Mouse (Mus musculus): ENCODE results near the gene Engase.

Gene Engase

GRCm38 (mm10) chr11:118488907-118489270 is 12.3 kb downstream of the Engase start:
- DNase-seq (ENCODE audit: low spot score), result no peak

DNA sequence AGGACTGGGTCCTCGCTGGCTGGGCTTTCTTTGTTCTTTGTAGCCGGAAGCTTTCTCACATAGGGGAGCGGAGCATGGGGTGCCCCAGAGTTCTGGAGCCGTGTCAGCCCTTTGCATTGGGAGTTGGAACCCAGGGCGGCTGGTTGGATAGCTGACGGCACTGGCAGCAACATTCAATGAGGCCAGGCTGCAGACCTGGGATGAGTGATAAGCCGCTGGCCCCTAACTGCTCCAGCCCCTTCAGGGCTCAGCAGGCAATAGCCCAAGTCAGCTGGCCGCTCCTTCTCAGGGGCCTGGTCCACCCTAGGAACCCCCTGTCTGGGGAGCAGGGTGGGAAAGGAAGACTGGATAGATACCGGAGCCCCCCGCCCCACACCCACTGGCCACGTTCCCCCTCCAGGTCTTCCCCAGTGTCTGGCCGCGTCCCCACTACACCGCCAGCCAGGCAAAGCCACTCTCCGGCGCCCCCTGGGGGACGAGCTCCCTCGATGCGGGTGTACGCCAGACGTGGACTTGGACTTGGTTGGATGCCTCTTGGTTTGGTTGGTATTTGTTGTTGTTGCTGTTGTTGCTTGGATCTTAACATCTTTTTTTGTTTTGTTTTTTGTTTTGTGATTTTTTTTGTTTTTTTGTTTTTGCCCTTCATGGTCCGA is 14.1 kb downstream of the Engase start:
- peak; percentile 55 for DNase-seq (ENCODE audit: low spot score)

DNA sequence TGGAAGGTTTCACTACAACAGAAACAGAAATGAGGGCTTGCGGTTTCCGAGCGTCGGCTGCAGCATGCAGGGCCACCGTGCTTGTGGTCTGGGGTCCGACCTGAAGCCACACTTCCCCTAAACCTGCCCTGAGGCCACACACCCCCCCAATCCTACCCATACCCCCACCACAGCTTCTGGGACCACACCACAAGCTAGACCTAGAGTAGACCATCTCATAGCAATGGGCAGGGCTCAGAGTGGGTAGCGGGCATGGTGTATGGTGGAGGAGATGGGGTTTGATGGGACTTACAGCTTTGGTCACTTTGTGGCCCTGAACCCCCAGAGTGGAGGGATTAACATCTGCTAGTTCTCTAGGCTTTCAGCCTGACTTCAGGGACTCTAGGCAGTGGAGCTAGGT is 14.6 kb downstream of the Engase start:
- no peak for DNase-seq (ENCODE audit: low spot score)

DNA sequence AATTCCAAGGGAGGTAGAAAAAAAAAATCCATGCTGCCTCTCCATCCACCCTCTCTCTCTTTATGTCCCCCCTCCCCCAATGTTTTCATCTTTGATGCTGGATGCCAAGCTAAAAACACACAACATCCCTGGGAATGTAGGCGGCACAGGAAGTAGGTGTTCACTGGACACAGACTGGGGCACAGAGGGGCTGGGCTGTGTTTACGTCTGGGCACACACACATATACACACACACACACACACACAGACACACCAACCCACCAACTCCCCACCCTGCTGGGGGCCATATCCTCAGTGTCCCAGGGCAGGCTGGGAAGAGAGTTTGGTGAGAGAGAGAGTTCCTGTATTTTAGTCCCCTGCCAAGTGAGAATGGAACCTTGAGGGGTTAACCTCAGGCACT is 16.8 kb downstream of the Engase start:
- no peak for DNase-seq (ENCODE audit: low spot score)

GRCm38 (mm10) chr11:118494001-118494737 is 17.5 kb downstream of the Engase start:
- no peak for DNase-seq (ENCODE audit: low spot score)

- DNase-seq (ENCODE audit: low spot score), result no peak
These were observed 18.4 kb downstream of the Engase start for GRCm38 (mm10) chr11:118495065-118495464.

DNA sequence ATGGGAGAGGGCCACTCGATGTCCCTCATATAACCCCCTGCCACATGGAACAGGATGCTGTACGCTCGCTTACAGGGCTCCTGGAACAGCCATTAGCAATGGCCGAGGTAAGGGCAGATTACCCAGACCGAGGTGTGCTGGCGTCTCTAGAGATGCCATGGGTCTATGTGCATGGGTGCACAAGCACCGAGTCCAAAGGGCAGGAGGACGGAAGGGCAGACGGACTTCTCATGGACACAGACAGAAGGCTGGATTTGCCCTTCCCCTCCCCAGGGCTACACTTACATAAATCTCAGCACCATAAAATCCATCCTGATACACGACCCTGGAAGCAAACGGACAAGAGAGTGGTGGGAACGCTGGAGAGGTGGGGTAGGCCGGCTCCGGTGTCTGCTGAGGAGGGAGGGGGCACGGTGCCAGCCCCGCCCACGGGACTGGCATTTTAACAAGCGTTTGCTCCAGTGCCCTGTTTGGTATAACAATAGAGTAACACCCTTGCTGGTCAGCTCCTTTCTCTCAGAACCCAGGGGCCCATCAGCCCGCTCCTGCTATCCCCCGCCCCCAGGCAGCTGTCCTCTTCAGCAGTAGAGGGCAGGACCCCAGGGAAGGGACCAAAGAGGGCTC is 19.5 kb downstream of the Engase start:
- no peak for DNase-seq (ENCODE audit: low spot score)

GRCm38 (mm10) chr11:118502990-118503389 is 26.4 kb downstream of the Engase start:
- no peak for DNase-seq (ENCODE audit: low spot score)

DNA sequence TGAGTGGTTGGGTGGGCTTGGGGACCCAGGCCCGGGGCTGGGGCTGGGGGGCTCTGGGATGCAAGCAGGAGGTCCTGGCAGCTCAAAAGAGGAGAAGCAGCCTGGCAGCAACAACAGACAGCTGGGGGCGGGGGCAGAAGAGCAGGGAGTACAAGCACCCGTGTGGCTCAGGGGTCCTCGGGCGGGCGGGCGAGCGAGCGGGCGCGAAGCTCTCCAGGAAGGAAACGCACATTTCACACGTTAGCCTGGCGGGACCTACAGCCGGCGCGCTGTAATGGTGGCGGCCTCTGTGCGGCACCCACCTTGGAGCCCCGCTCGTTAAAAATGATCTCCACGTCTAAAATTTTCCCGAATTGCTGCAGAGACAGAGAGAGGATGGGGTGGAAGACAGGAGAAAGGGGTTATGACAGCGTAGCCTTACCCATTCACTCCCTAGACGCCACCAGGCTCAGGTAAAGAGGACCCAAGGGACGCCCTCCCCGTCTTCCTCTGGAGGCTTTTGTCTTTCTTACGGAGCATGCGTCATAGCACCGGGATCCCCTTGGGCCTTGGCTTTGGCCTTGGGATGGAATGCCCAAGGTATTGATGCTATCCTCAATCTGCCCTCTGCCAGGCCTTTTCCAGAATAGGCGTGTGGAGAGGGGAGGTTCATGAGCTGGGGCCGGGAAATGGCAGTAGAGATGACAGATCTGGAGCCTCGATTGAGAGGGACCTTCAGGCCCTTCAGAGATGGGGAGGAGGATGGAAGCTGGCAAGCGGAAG is 27.0 kb downstream of the Engase start:
- no peak for DNase-seq (ENCODE audit: low spot score)

- no peak for DNase-seq (ENCODE audit: low spot score)
These were observed 27.5 kb downstream of the Engase start for GRCm38 (mm10) chr11:118504180-118504454.

- no peak for DNase-seq (ENCODE audit: low spot score)
These were observed 30.5 kb downstream of the Engase start for GRCm38 (mm10) chr11:118507095-118507494.

DNA sequence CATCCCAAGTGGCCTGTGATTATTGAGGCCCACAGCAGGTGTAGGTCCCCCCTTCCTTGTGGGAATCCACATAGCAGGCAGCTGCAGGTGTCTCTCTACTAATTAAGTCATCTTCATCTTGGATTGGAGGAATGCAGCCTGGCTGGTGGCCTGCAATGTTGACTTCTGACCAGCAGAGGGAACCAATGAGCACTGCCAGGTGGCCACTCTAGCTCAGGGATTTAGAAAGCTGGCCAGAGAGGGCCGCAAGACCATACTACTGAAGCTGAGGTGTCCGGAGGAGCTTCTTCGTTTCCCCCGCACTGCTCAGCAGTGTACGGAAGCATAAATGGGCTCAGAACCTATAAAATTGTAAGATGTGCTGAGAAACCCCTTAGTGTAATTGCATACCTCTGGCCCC is 31.3 kb downstream of the Engase start:
- DNase-seq (ENCODE audit: low spot score), result peak; percentile 40

- no peak for DNase-seq (ENCODE audit: low spot score)
These were observed 31.7 kb downstream of the Engase start for GRCm38 (mm10) chr11:118508341-118508740.

DNA sequence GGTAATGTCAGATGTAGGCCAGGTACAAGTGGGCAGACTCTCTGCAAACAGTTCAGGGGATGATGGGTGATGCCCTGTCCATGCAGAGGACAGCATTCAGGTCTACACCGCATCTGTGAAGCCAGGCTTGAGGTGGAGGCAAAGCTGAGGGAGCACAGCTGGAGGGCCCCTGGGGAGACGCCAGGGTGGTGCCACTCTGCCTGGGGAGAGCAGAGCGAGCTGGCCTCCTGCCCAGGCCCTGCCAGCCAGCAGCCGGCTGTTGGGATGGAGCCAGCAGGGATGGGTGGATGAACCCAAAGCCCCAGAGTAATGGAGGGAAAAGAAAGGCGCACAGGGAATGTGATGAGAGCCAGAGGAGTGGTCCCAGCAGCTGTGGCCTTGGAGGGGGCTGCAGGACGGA is 35.2 kb downstream of the Engase start:
- no peak for DNase-seq (ENCODE audit: low spot score)

GRCm38 (mm10) chr11:118512257-118512910 is 35.8 kb downstream of the Engase start:
- no peak for DNase-seq (ENCODE audit: low spot score)

- DNase-seq (ENCODE audit: low spot score), result no peak
These were observed 41.3 kb downstream of the Engase start for GRCm38 (mm10) chr11:118517924-118518323.

DNA sequence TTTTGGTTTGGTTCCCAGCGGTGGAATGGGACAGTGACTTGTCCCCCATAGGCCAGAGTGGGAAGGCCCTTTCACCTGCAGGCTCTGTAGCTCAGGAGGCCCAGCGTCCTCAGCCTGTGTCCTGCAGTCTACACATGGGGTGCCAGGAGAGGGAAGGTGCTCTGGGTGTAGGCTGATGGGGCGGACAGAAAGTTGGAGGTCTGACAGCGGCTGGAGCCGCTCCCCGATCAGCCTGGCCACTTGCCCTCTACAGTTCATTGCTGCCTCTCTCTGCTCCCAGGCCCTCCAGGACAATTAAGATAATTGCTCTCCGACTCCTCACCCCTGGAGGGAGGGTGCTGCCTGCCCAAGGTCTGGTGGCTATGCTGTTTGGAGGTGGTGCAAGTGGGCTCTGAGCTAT is 42.1 kb downstream of the Engase start:
- no peak for DNase-seq (ENCODE audit: low spot score)

- DNase-seq (ENCODE audit: low spot score), result no peak
These were observed 43.6 kb downstream of the Engase start for GRCm38 (mm10) chr11:118520251-118520650.

DNA sequence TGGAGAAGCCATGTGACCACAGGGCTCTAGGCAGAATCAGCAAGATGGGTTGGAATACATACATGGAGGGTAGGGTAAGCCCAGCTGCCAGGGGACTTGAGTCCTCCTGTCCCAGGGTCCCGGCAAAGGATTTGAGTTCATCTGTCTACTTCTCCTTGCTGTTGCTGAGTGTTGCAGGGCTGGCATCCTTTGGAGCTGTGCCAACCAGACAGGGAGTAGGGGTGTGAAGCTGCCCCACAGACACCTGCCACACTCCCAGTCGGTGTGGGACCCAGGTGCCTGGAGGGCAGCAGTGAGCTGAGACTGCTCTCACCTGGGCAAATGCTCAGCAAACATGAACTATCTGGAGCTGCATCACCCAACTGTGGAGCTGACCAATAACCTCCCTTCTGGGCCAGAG is 44.3 kb downstream of the Engase start:
- DNase-seq (ENCODE audit: low spot score), result no peak

DNA sequence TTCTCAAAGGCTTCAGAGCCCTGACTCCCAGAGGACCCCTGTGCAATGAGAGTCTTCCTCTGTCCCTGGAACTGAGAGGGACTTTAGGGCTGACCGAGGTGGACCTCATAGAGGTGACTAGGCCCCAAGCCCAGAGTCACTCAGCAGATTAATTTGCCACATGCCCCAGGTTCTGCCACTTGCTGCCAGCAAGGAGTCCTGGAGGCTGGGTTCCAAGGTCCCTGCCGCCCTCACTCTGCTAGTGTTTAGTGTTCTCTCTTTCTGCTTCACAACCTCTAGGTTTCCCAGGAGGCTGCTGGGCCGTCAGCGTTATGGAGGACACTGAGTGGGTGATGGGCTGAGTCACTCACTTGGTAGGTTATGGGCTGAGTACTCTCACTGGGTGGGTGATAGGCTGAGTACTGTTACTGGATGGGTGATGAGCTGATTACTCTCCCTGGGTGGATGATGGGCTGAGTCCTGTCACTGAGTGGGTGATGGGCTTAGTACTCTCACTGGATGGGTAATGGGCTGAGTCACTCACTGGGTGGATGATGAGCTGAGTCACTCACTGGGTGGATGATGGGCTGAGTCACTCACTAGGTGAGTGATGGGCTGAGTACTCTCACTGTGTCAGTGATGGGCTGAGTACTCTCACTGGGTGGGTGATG is 47.0 kb downstream of the Engase start:
- no peak for DNase-seq (ENCODE audit: low spot score)

DNA sequence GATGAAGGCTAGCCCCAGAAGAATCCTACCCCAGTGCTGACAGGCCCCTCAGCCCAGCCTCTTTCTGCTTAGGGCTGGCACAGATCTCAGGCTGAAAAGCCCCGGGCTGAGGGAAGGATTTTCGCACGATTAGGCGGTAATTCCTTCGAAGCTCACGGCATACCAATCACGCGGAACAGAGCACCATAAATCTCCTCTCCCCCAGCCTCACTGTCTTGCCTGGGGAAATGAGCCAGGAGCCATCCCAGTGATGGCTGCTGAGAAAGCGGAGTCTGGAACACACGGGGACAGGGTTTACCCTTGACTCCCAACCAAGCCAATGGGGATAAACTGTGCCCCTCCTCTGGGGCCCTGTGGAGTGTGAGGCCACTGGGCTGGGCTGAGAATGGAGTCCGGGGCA is 48.4 kb downstream of the Engase start:
- no peak for DNase-seq (ENCODE audit: low spot score)

GRCm38 (mm10) chr11:118528761-118529160 is 52.1 kb downstream of the Engase start:
- DNase-seq (ENCODE audit: low spot score), result no peak

All from spleen, adult 12 weeks (tissue).